Mouse (Mus musculus): ENCODE measurements at regions not wholly inside any gene's neighbourhood (a gene's known extent, or its start where the extent isn't known, plus 50 kb on each side); places are given as distances from the start of the nearest gene placed in this dataset.

GRCm38 (mm10) chr7:137751151-137751859 lies 313.9 kb downstream of the Glrx3 start:
- no peak for DNase-seq (ENCODE audit: low read depth)
- TF ChIP-seq CTCF (IDR thresholded peaks at IDR 0.05; ENCODE audit: borderline replicate concordance, extremely low read depth, insufficient read depth, insufficient read length): no peak
- TF ChIP-seq POLR2A (IDR thresholded peaks at IDR 0.05; ENCODE audit: borderline replicate concordance, extremely low read depth, insufficient read depth, insufficient read length, poor library complexity, severe bottlenecking): no peak

- TF ChIP-seq POLR2A (IDR thresholded peaks at IDR 0.05; ENCODE audit: borderline replicate concordance, extremely low read depth, insufficient read depth, insufficient read length, poor library complexity, severe bottlenecking) (no peak), CTCF (IDR thresholded peaks at IDR 0.05; ENCODE audit: borderline replicate concordance, extremely low read depth, insufficient read depth, insufficient read length) (no peak)
- DNase-seq (ENCODE audit: low read depth): no peak
Measured at GRCm38 (mm10) chr7:137765961-137766360, 328.5 kb downstream of the Glrx3 start.

- TF ChIP-seq CTCF (IDR thresholded peaks at IDR 0.05; ENCODE audit: borderline replicate concordance, extremely low read depth, insufficient read depth, insufficient read length) (no peak), POLR2A (IDR thresholded peaks at IDR 0.05; ENCODE audit: borderline replicate concordance, extremely low read depth, insufficient read depth, insufficient read length, poor library complexity, severe bottlenecking) (no peak)
- peak; percentile 63 for DNase-seq (ENCODE audit: low read depth)
Measured at GRCm38 (mm10) chr7:137766721-137767120, 329.3 kb downstream of the Glrx3 start.

- TF ChIP-seq CTCF (IDR thresholded peaks at IDR 0.05; ENCODE audit: borderline replicate concordance, extremely low read depth, insufficient read depth, insufficient read length) (no peak), POLR2A (IDR thresholded peaks at IDR 0.05; ENCODE audit: borderline replicate concordance, extremely low read depth, insufficient read depth, insufficient read length, poor library complexity, severe bottlenecking) (no peak)
- peak; percentile 37 for DNase-seq (ENCODE audit: low read depth)
Measured at GRCm38 (mm10) chr7:137773051-137773964, 335.9 kb downstream of the Glrx3 start.

- peak; percentile 90 for DNase-seq (ENCODE audit: low read depth)
- TF ChIP-seq POLR2A (IDR thresholded peaks at IDR 0.05; ENCODE audit: borderline replicate concordance, extremely low read depth, insufficient read depth, insufficient read length, poor library complexity, severe bottlenecking) (no peak), CTCF (IDR thresholded peaks at IDR 0.05; ENCODE audit: borderline replicate concordance, extremely low read depth, insufficient read depth, insufficient read length) (no peak)
Measured at GRCm38 (mm10) chr7:137773965-137774310, 336.5 kb downstream of the Glrx3 start.

GRCm38 (mm10) chr7:137783954-137784353 lies 346.5 kb downstream of the Glrx3 start:
- DNase-seq (ENCODE audit: low read depth): peak; percentile 53
- TF ChIP-seq POLR2A (IDR thresholded peaks at IDR 0.05; ENCODE audit: borderline replicate concordance, extremely low read depth, insufficient read depth, insufficient read length, poor library complexity, severe bottlenecking): no peak
- TF ChIP-seq CTCF (IDR thresholded peaks at IDR 0.05; ENCODE audit: borderline replicate concordance, extremely low read depth, insufficient read depth, insufficient read length): peak; percentile 59; the same call in 1 of the 2 replicates

GRCm38 (mm10) chr7:137805361-137805760 lies 367.9 kb downstream of the Glrx3 start:
- DNase-seq (ENCODE audit: low read depth): peak; percentile 83
- TF ChIP-seq POLR2A (IDR thresholded peaks at IDR 0.05; ENCODE audit: borderline replicate concordance, extremely low read depth, insufficient read depth, insufficient read length, poor library complexity, severe bottlenecking) (no peak), CTCF (IDR thresholded peaks at IDR 0.05; ENCODE audit: borderline replicate concordance, extremely low read depth, insufficient read depth, insufficient read length) (no peak)

- TF ChIP-seq CTCF (IDR thresholded peaks at IDR 0.05; ENCODE audit: borderline replicate concordance, extremely low read depth, insufficient read depth, insufficient read length) (no peak), POLR2A (IDR thresholded peaks at IDR 0.05; ENCODE audit: borderline replicate concordance, extremely low read depth, insufficient read depth, insufficient read length, poor library complexity, severe bottlenecking) (no peak)
- DNase-seq (ENCODE audit: low read depth): no peak
Measured at GRCm38 (mm10) chr7:137812839-137813238, 375.4 kb downstream of the Glrx3 start.

- no peak for DNase-seq (ENCODE audit: low read depth)
Measured at GRCm38 (mm10) chr7:137840520-137840919, 403.1 kb downstream of the Glrx3 start.

GRCm38 (mm10) chr7:137841044-137841443 lies 403.6 kb downstream of the Glrx3 start:
- TF ChIP-seq CTCF (IDR thresholded peaks at IDR 0.05; ENCODE audit: borderline replicate concordance, extremely low read depth, insufficient read depth, insufficient read length) (no peak), POLR2A (IDR thresholded peaks at IDR 0.05; ENCODE audit: borderline replicate concordance, extremely low read depth, insufficient read depth, insufficient read length, poor library complexity, severe bottlenecking) (no peak)
- no peak for DNase-seq (ENCODE audit: low read depth)

More at GRCm38 (mm10) chr7:137840520-137840919, 403.1 kb downstream of the Glrx3 start:
- TF ChIP-seq CTCF (IDR thresholded peaks at IDR 0.05; ENCODE audit: borderline replicate concordance, extremely low read depth, insufficient read depth, insufficient read length): no peak
- no peak for TF ChIP-seq POLR2A (IDR thresholded peaks at IDR 0.05; ENCODE audit: borderline replicate concordance, extremely low read depth, insufficient read depth, insufficient read length, poor library complexity, severe bottlenecking)

GRCm38 (mm10) chr7:137841456-137842100 lies 404.2 kb downstream of the Glrx3 start:
- peak; percentile 34 for DNase-seq (ENCODE audit: low read depth)
- no peak for TF ChIP-seq CTCF (IDR thresholded peaks at IDR 0.05; ENCODE audit: borderline replicate concordance, extremely low read depth, insufficient read depth, insufficient read length)
- TF ChIP-seq POLR2A (IDR thresholded peaks at IDR 0.05; ENCODE audit: borderline replicate concordance, extremely low read depth, insufficient read depth, insufficient read length, poor library complexity, severe bottlenecking): no peak

All from brain, embryonic 14.5 days (tissue).